Comparison of ENCODE assay signal across 8 mouse cellular contexts in the genomic region with DNA sequence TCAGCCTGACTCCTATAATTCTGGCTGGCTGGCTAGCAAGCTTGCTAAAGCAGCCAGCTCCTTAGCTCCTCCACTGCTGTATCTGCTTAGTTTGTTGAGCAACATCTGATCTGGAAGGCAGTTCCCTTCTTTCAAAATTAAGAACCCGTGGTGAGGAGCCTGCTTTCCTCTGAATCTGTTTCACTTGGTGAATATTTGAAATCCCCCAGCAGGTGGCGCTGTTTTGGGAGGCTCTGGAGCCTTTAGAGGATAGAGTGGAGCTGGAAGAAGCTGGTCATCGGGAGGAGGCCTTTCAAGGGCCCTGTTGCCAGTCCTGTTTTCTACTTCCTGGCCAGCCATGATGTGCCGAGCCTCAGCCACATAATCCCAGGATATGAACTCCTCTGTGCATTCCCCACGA.
DNase-seq lines count a peak whose midpoint lies in the region; ATAC-seq and TF ChIP-seq lines count a peak whose summit lies in the region.
"Had no signal": no experiment of that assay in that cellular context is flagged by ENCODE, and none has a peak within 500 bp of the region (broad histone marks: within the 10 kb centered on the region; RNA-seq: fewer than 3 reads in every experiment).

No protein-coding gene starts in this region.

- H3K36me3 ChIP-seq in heart, embryonic 16.5 days (ENCODE audit: control insufficient read depth, insufficient read depth), result no peaks in the 10 kb centered on the region
- no peaks in the 10 kb centered on the region for H3K36me3 ChIP-seq in small intestine, adult 2 months (ENCODE audit: control insufficient read depth, insufficient read depth, low read length)

- peaks cover 10% of the 10 kb centered on the region for H3K4me1 ChIP-seq in heart, embryonic 16.5 days (ENCODE audit: control insufficient read depth, insufficient read depth, low read length)
- peaks cover 5% of the 10 kb centered on the region for H3K4me1 ChIP-seq in small intestine, adult 2 months (ENCODE audit: control insufficient read depth, insufficient read depth, insufficient read length, low read length)

- H3K27me3 ChIP-seq in heart, embryonic 16.5 days (ENCODE audit: control insufficient read depth, insufficient read depth, low read length), result no peaks in the 10 kb centered on the region
- H3K27me3 ChIP-seq in small intestine, adult 2 months (ENCODE audit: control insufficient read depth, insufficient read depth, low read length), result no peaks in the 10 kb centered on the region

- no peak overlapping the region for H3K27ac ChIP-seq in heart, embryonic 16.5 days (ENCODE audit: low read length)
- H3K27ac ChIP-seq in small intestine, adult 2 months (ENCODE audit: insufficient read depth, low read depth, low read length), result no peak overlapping the region

- no peak overlapping the region for H3K4me3 ChIP-seq in heart, embryonic 16.5 days (ENCODE audit: low read length)
- no peak overlapping the region for H3K4me3 ChIP-seq in small intestine, adult 2 months (ENCODE audit: low read depth, low read length)
- H3K4me3 ChIP-seq: myocyte had no signal

- H3K4me2 ChIP-seq in heart, embryonic 16.5 days (ENCODE audit: low read depth, low read length), result no peak overlapping the region

- TF ChIP-seq POLR2A in small intestine, adult 2 months (IDR thresholded peaks at IDR 0.05; ENCODE audit: low read depth, low read length), result no peak

- H3K9me3 ChIP-seq in heart, embryonic 16.5 days (replicated peaks; ENCODE audit: control insufficient read depth, low read length), result peaks cover 8% of the 10 kb centered on the region; the same call in 1 of the 2 replicates

- TF ChIP-seq CTCF in small intestine, adult 2 months (IDR thresholded peaks at IDR 0.05; ENCODE audit: extremely low read depth, insufficient read length, insufficient replicate concordance, low read depth, low read length), result peak; percentile 79; the same call in 1 of the 2 replicates

- ATAC-seq in heart, embryonic 16.5 days (replicated peaks; ENCODE audit: extremely low read depth, insufficient read depth, low FRiP score), result 0 out of 2 replicates have a peak, but pooled peaks have one; percentile 30

- H3K9ac ChIP-seq in heart, embryonic 16.5 days (ENCODE audit: low read length), result no peak overlapping the region

- 36% methylated on average over 5 of the region's 5 CpGs for WGBS in heart, embryonic 16.5 days
- WGBS in small intestine, adult 2 months, result 39% methylated on average over 5 of the region's 5 CpGs

- DNase-seq in MEL-GATA-1-ER (ENCODE audit: extremely low read depth, low read depth), result peak; percentile 23
- DNase-seq in brain, adult 2 months (ENCODE audit: low read depth, low spot score), result peak; percentile 87
- DNase-seq in fibroblast of lung, adult 2 months (ENCODE audit: low read depth), result peak; percentile 69
- DNase-seq in layer of hippocampus, postnatal 10 days (ENCODE audit: low spot score in 2 of 2), result peak; percentile 86 to 87
- DNase-seq in lung, postnatal 4 days, result peak; percentile 57 to 86

Comparison
In these comparisons a context has a peak if more than half of its experiments do, and no peak if none do; other contexts are left out.
1. DNase-seq: peak in every context shown above with its lines; median percentile 87 in brain, adult 2 months; 86 in layer of hippocampus, postnatal 10 days; 72 in lung, postnatal 4 days; 69 in fibroblast of lung, adult 2 months; 23 in MEL-GATA-1-ER.